Mouse (Mus musculus) cerebral cortex, adult 2 months (tissue): Measurements from ENCODE around the gene Olfr734.

Source experiments
- WGBS: fragments of 180-500 bp; shearing (Covaris S2); methylation state at CpG from one replicate; pipeline ENCODE4 v1.1.7; 2018; 5-methylcytosine and 5-hydroxymethylcytosine counted together

Olfr734 gene

GRCm38 (mm10) chr14:50326661-50327060 is at the start of gene Olfr734:
Gene Olfr734, minus strand, starts transcription at chr14:50326761.
- WGBS, result 62% methylated on average over 1 of the region's 1 CpGs

- WGBS, result 82% methylated on average over 2 of the region's 2 CpGs
Observed at GRCm38 (mm10) chr14:50363561-50363960, 37.0 kb upstream of the Olfr734 start.

DNA sequence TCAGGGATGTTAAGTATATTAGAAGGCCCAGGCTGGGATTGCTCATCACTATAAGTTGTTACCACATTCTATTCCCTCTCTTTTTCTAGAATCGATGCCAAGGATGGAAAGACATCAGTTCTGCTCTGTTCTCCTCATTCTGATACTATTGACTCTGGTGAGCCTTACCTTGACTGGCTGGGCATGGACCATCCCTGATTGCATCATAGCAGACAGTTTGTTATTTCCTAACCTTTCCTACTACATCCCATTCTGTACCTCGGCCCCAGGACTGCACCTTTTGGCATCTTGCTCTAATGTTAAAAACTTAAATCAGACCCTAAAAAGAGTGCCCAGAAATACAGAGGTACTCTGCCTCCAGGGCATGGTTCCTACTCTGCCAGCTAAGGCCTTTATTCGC is 33.9 kb upstream of the Olfr734 start:
- 80% methylated on average over 3 of the region's 3 CpGs for WGBS

DNA sequence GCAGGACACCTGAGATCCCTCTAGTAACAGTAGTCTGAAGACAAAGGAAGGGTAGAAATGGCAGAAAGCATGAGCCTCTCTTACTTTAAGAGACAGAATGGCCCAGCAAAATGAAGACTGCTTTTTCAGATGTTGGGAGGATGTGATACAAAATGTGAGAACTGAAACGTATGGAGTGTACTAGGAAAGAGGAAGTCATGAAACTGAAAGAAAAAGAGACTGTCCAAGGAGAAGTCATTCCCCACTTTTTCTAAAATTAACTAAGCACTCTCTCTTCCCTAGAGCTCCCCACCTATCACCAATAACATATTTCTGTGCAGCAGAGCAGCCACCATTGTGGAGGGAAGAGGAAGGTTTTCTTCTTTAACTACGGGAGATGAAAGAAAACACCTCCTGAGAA is 31.0 kb upstream of the Olfr734 start, which contains the start of gene Tlr11:
Tlr11 (plus strand) TSS at position 322 of the 400 bp plus-strand sequence.
- WGBS, result 65% methylated on average over 2 of the region's 2 CpGs

GRCm38 (mm10) chr14:50356725-50357124 is 30.2 kb upstream of the Olfr734 start:
- WGBS, result 80% methylated on average over 2 of the region's 2 CpGs

GRCm38 (mm10) chr14:50352438-50352837 is 25.9 kb upstream of the Olfr734 start:
- WGBS, result 46% methylated on average over 3 of the region's 3 CpGs

- WGBS, result 78% methylated on average over 2 of the region's 2 CpGs
Observed at GRCm38 (mm10) chr14:50348796-50349195, 22.2 kb upstream of the Olfr734 start, which contains the start of gene Olfr735. Gene Olfr735, minus strand, starts transcription at chr14:50348872.

DNA sequence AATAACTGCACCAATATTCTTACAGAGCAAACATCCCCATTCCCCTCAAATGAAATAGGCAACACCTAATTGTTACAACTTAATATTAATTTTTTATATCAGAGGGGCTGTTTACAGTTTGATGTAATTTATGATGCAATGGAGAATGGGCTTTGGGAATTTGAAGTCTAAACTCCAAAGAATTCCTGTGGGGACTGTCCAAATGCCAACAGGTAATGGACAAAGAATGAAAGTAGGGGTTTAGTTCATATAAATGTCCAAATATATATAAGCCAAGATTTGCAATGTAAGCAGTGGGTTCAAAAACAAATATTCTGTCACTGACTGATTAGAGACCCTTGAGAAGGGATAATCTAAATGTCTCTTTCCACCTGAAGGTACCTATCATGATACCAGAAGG is 25.1 kb downstream of the Olfr734 start, which contains the start of gene Olfr733:
Olfr733 (minus strand) TSS at position 101 of the 400 bp plus-strand sequence.

GRCm38 (mm10) chr14:50284106-50284505 is 42.5 kb downstream of the Olfr734 start, which contains the start of gene Olfr732:
Gene Olfr732, minus strand, starts transcription at chr14:50284206.
- WGBS, result 95% methylated on average over 1 of the region's 1 CpGs
